Mouse (Mus musculus): Measurements from ENCODE around the gene 4930438A08Rik. TPM values are rescaled to one million over a fixed set of nuclear protein-coding genes. Genes with fewer than 3 reads are reported as not detected.

4930438A08Rik gene
- polyA plus RNA-seq, 1 experiment = 21.1 TPM

DNA sequence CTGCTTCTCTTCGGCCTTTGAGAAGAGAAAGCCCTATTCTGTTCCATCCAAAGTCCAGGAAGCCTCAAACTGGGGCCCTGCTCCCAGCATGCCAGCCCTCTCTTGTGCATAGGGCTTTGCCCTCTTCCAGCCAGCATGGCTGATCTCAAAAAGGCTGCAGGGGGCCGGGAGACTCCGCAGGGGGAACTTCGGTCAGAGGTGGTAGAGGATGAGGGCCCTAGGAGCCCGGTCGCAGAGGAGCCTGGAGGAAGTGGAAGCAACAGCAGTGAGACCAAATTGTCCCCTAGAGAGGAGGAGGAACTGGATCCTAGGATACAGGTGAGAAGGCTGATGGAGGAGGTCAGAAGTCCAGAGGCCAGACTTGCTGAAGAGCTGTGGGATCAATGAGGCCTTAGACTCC, 56.9 kb downstream of the 4930438A08Rik start:
- Histone ChIP-seq H3K4me1 (ENCODE audit: control insufficient read depth, insufficient read depth, low read length) (peaks cover 4% of the 10 kb centered on the region), H3K4me3 (replicated peaks; ENCODE audit: control insufficient read depth, low read depth, low read length) (peak overlapping the region; percentile 39), H3K27ac (ENCODE audit: control insufficient read depth, insufficient read depth, low read depth, low read length, poor library complexity) (no peak overlapping the region)
- TF ChIP-seq POLR2A (IDR thresholded peaks at IDR 0.05; ENCODE audit: borderline replicate concordance, control insufficient read depth, low read depth, low read length) = no peak
- no peak for TF ChIP-seq CTCF (IDR thresholded peaks at IDR 0.05; ENCODE audit: control insufficient read depth, insufficient read depth, low read length)
- 81% methylated on average over 6 of the region's 6 CpGs for WGBS

DNA sequence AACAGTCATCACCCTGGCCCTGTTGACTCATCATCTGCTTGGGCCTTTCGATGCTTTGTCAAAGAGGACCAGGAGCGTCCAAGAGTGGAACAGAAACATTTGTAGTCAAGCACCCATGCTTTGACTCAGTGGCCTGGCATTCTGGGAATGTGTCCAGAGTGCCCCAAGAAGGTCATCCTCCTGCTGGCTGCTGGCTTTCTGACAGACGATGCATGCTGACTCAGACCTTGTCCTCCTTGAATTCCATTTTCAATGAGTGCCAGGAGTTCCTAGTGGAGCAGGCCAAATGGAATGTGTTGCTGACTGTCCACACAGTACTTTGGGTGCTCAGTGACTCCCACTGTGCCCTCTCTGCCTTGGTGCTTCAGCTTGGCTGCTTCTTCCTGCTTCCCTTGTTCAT, 60.1 kb downstream of the 4930438A08Rik start:
- WGBS = 91% methylated on average over 3 of the region's 3 CpGs
- peaks cover 3% of the 10 kb centered on the region for H3K4me1 ChIP-seq (ENCODE audit: control insufficient read depth, insufficient read depth, low read length)
- TF ChIP-seq POLR2A (IDR thresholded peaks at IDR 0.05; ENCODE audit: borderline replicate concordance, control insufficient read depth, low read depth, low read length) (no peak), CTCF (IDR thresholded peaks at IDR 0.05; ENCODE audit: control insufficient read depth, insufficient read depth, low read length) (no peak)
- no peak overlapping the region for H3K27ac ChIP-seq (ENCODE audit: control insufficient read depth, insufficient read depth, low read depth, low read length, poor library complexity)
- H3K4me3 ChIP-seq (replicated peaks; ENCODE audit: control insufficient read depth, low read depth, low read length) = no peak overlapping the region

Other genes with a start within 250 kb of the 4930438A08Rik start
- not detected in 2 replicates for gene Gm12248, start 181.7 kb upstream of the 4930438A08Rik start, polyA plus RNA-seq (2011; ENCODE audit: insufficient read depth, insufficient read length, low replicate concordance, missing spikeins)
- 23.3 and 34.5 TPM in 2 replicates for gene Cnot8, start 170.6 kb upstream of the 4930438A08Rik start, polyA plus RNA-seq (2011; ENCODE audit: insufficient read depth, insufficient read length, low replicate concordance, missing spikeins)
- 4.7 and 9.0 TPM in 2 replicates for gene Gemin5, start 106.3 kb upstream of the 4930438A08Rik start, polyA plus RNA-seq (2011; ENCODE audit: insufficient read depth, insufficient read length, low replicate concordance, missing spikeins)
- gene Mrpl22, start 103.1 kb upstream of the 4930438A08Rik start, polyA plus RNA-seq (2011; ENCODE audit: insufficient read depth, insufficient read length, low replicate concordance, missing spikeins) = 22.8 and 28.3 TPM in 2 replicates
- gene Igtp, start 75.2 kb upstream of the 4930438A08Rik start, polyA plus RNA-seq (2011; ENCODE audit: insufficient read depth, insufficient read length, low replicate concordance, missing spikeins) = 28.7 and 39.5 TPM in 2 replicates
- gene Irgm2, start 75.2 kb upstream of the 4930438A08Rik start, polyA plus RNA-seq (2011; ENCODE audit: insufficient read depth, insufficient read length, low replicate concordance, missing spikeins) = 5.2 and 7.0 TPM in 2 replicates
- gene Zfp692, start 32.3 kb downstream of the 4930438A08Rik start, polyA plus RNA-seq (2011; ENCODE audit: insufficient read depth, insufficient read length, low replicate concordance, missing spikeins) = 17.8 and 53.9 TPM in 2 replicates
- gene Zfp672, start 55.5 kb downstream of the 4930438A08Rik start, polyA plus RNA-seq (2011; ENCODE audit: insufficient read depth, insufficient read length, low replicate concordance, missing spikeins) = 20.1 and 39.4 TPM in 2 replicates
- gene Sh3bp5l, start 55.9 kb downstream of the 4930438A08Rik start, polyA plus RNA-seq (2011; ENCODE audit: insufficient read depth, insufficient read length, low replicate concordance, missing spikeins) = 12.6 and 17.7 TPM in 2 replicates
- not detected in 2 replicates for gene Lypd8, start 104.2 kb downstream of the 4930438A08Rik start, polyA plus RNA-seq (2011; ENCODE audit: insufficient read depth, insufficient read length, low replicate concordance, missing spikeins)
- gene 1810065E05Rik, start 146.3 kb downstream of the 4930438A08Rik start, polyA plus RNA-seq (2011; ENCODE audit: insufficient read depth, insufficient read length, low replicate concordance, missing spikeins) = not detected in 2 replicates
- not detected in 2 replicates for gene Gm12253, start 157.8 kb downstream of the 4930438A08Rik start, polyA plus RNA-seq (2011; ENCODE audit: insufficient read depth, insufficient read length, low replicate concordance, missing spikeins)
- gene Lypd9, start 178.1 kb downstream of the 4930438A08Rik start, polyA plus RNA-seq (2011; ENCODE audit: insufficient read depth, insufficient read length, low replicate concordance, missing spikeins) = not detected in 2 replicates
- not detected in 2 replicates for gene Olfr30, start 187.5 kb downstream of the 4930438A08Rik start, polyA plus RNA-seq (2011; ENCODE audit: insufficient read depth, insufficient read length, low replicate concordance, missing spikeins)
- not detected in 2 replicates for gene Olfr332, start 217.8 kb downstream of the 4930438A08Rik start, polyA plus RNA-seq (2011; ENCODE audit: insufficient read depth, insufficient read length, low replicate concordance, missing spikeins)
- not detected in 2 replicates for gene Olfr331, start 227.8 kb downstream of the 4930438A08Rik start, polyA plus RNA-seq (2011; ENCODE audit: insufficient read depth, insufficient read length, low replicate concordance, missing spikeins)